Mouse (Mus musculus): ENCODE data around the gene Cd200r3.

The Cd200r3 gene

GRCm38 (mm10) chr16:44943468-44943867, at the start of gene Cd200r3:
Gene Cd200r3, plus strand, starts transcription at chr16:44943678.
- no peak for DNase-seq (ENCODE audit: low spot score in 2 of 2)

GRCm38 (mm10) chr16:44932016-44932415, 11.5 kb upstream of the Cd200r3 start:
- no peak for DNase-seq (ENCODE audit: low spot score in 2 of 2)

- DNase-seq (ENCODE audit: low spot score in 2 of 2): no peak
These were observed 8.1 kb downstream of the Cd200r3 start for GRCm38 (mm10) chr16:44951360-44952114.

- no peak for DNase-seq (ENCODE audit: low spot score in 2 of 2)
These were observed 18.8 kb downstream of the Cd200r3 start for GRCm38 (mm10) chr16:44962296-44962695.

GRCm38 (mm10) chr16:44962777-44963176, 19.3 kb downstream of the Cd200r3 start:
- no peak for DNase-seq (ENCODE audit: low spot score in 2 of 2)

- no peak for DNase-seq (ENCODE audit: low spot score in 2 of 2)
These were observed 21.3 kb downstream of the Cd200r3 start for GRCm38 (mm10) chr16:44964526-44965374.

- no peak for DNase-seq (ENCODE audit: low spot score in 2 of 2)
These were observed 21.9 kb downstream of the Cd200r3 start for GRCm38 (mm10) chr16:44965428-44965827.

- no peak for DNase-seq (ENCODE audit: low spot score in 2 of 2)
These were observed 22.4 kb downstream of the Cd200r3 start for GRCm38 (mm10) chr16:44965890-44966289.

- no peak for DNase-seq (ENCODE audit: low spot score in 2 of 2)
These were observed 23.4 kb downstream of the Cd200r3 start for GRCm38 (mm10) chr16:44966891-44967290.

- no peak for DNase-seq (ENCODE audit: low spot score in 2 of 2)
These were observed 24.6 kb downstream of the Cd200r3 start for GRCm38 (mm10) chr16:44968113-44968512.

GRCm38 (mm10) chr16:44970925-44971324, 27.4 kb downstream of the Cd200r3 start:
- no peak for DNase-seq (ENCODE audit: low spot score in 2 of 2)

GRCm38 (mm10) chr16:44974042-44974441, 30.6 kb downstream of the Cd200r3 start:
- DNase-seq (ENCODE audit: low spot score in 2 of 2): no peak

- DNase-seq (ENCODE audit: low spot score in 2 of 2): no peak
These were observed 32.6 kb downstream of the Cd200r3 start for GRCm38 (mm10) chr16:44976081-44976480.

GRCm38 (mm10) chr16:44976892-44977633, 33.6 kb downstream of the Cd200r3 start:
- no peak for DNase-seq (ENCODE audit: low spot score in 2 of 2)

- no peak for DNase-seq (ENCODE audit: low spot score in 2 of 2)
These were observed 34.7 kb downstream of the Cd200r3 start for GRCm38 (mm10) chr16:44978193-44978592.

GRCm38 (mm10) chr16:44979355-44979896, 35.9 kb downstream of the Cd200r3 start:
- DNase-seq (ENCODE audit: low spot score in 2 of 2): no peak

GRCm38 (mm10) chr16:44982972-44983371, 39.5 kb downstream of the Cd200r3 start:
- no peak for DNase-seq (ENCODE audit: low spot score in 2 of 2)

- no peak for DNase-seq (ENCODE audit: low spot score in 2 of 2)
These were observed 40.0 kb downstream of the Cd200r3 start for GRCm38 (mm10) chr16:44983379-44984060.

- no peak for DNase-seq (ENCODE audit: low spot score in 2 of 2)
These were observed 40.6 kb downstream of the Cd200r3 start for GRCm38 (mm10) chr16:44984111-44984510.

- no peak for DNase-seq (ENCODE audit: low spot score in 2 of 2)
These were observed 41.4 kb downstream of the Cd200r3 start for GRCm38 (mm10) chr16:44984925-44985324.

GRCm38 (mm10) chr16:44986029-44986428, 42.6 kb downstream of the Cd200r3 start:
- DNase-seq (ENCODE audit: low spot score in 2 of 2): no peak

Data from frontal cortex, postnatal 14 days (tissue).